Mouse (Mus musculus) right cerebral cortex, adult 2 months (tissue): ENCODE data around the gene Spata20.

ENCODE experiments used
- DNase-seq, 2 experiments: peaks; one replicate each; pipeline ENCODE4 v3.0.0; 2021 to 2022; ENCODE audit warnings: low spot score in 2 of 2

The Spata20 gene

GRCm38 (mm10) chr11:94451091-94451773 is 34.7 kb downstream of the Spata20 start:
- no peak for DNase-seq

GRCm38 (mm10) chr11:94449886-94450285 is 36.1 kb downstream of the Spata20 start:
- no peak for DNase-seq

- no peak for DNase-seq
These were observed 36.7 kb downstream of the Spata20 start for GRCm38 (mm10) chr11:94449239-94449638.

GRCm38 (mm10) chr11:94447017-94447416 is 39.0 kb downstream of the Spata20 start:
- DNase-seq: no peak

- DNase-seq: no peak
These were observed 40.7 kb downstream of the Spata20 start for GRCm38 (mm10) chr11:94445300-94445699.

- no peak for DNase-seq
These were observed 41.1 kb downstream of the Spata20 start for GRCm38 (mm10) chr11:94444829-94445228.

- no peak for DNase-seq
These were observed 44.2 kb downstream of the Spata20 start for GRCm38 (mm10) chr11:94441752-94442151.

- DNase-seq: no peak
These were observed 44.9 kb downstream of the Spata20 start for GRCm38 (mm10) chr11:94441122-94441521.

- DNase-seq: no peak
These were observed 45.6 kb downstream of the Spata20 start for GRCm38 (mm10) chr11:94440421-94440820.

GRCm38 (mm10) chr11:94429011-94429651 is 56.8 kb downstream of the Spata20 start:
- no peak for DNase-seq
